Mouse (Mus musculus): Measurements from ENCODE around the gene Slit3. TPM values are rescaled to one million over a fixed set of nuclear protein-coding genes. Genes with fewer than 3 reads are reported as not detected.

Slit3 gene
- total and polyA plus RNA-seq, 3 experiments = not detected

GRCm38 (mm10) chr11:35288761-35289278 lies 167.8 kb downstream of the Slit3 start:
- H3K9me3 ChIP-seq (replicated peaks; ENCODE audit: insufficient read depth, low read length) = no peaks in the 10 kb centered on the region
- no peak overlapping the region for H3K27ac ChIP-seq (ENCODE audit: control insufficient read depth, low read depth, low read length)
- no peak overlapping the region for H3K4me3 ChIP-seq (ENCODE audit: control insufficient read depth in 1 of 2, insufficient read depth in 1 of 2, low read depth in 2 of 2, low read length in 2 of 2)
- no peaks in the 10 kb centered on the region for H3K27me3 ChIP-seq (ENCODE audit: control insufficient read depth in 1 of 2, insufficient read depth in 2 of 2, low read length in 2 of 2)
- H3K4me1 ChIP-seq (ENCODE audit: control insufficient read depth in 1 of 2, insufficient read depth in 2 of 2, low read length in 2 of 2) = no peaks in the 10 kb centered on the region
- no peak overlapping the region for H3K9ac ChIP-seq (ENCODE audit: control insufficient read depth, low read depth, low read length, poor library complexity, severe bottlenecking)
- H3K79me2 ChIP-seq (ENCODE audit: control insufficient read depth, insufficient read depth, low read length, poor library complexity) = no peaks in the 10 kb centered on the region
- DNase-seq (ENCODE audit: low read depth, low spot score) = no peak
- no peaks in the 10 kb centered on the region for H3K36me3 ChIP-seq (ENCODE audit: control insufficient read depth in 1 of 2, insufficient read depth in 2 of 2, low read length in 2 of 2)
- TF ChIP-seq ELF1 (IDR thresholded peaks at IDR 0.05; ENCODE audit: low read depth, low read length) (no peak), E2F4 (IDR thresholded peaks at IDR 0.05; ENCODE audit: borderline replicate concordance, low read depth, low read length) (no peak), TBP (IDR thresholded peaks at IDR 0.05; ENCODE audit: low read depth, low read length) (no peak), ZMIZ1 (IDR thresholded peaks at IDR 0.05; ENCODE audit: low read depth, low read length) (no peak), CHD1 (IDR thresholded peaks at IDR 0.05; ENCODE audit: low read depth, low read length) (no peak), CHD2 (IDR thresholded peaks at IDR 0.05; ENCODE audit: low read length) (no peak), NELFE (IDR thresholded peaks at IDR 0.05; ENCODE audit: low read depth, low read length) (no peak), MEF2A (IDR thresholded peaks at IDR 0.05; ENCODE audit: extremely low read depth, insufficient replicate concordance, low read depth, low read length, poor library complexity, severe bottlenecking) (no peak), NRF1 (IDR thresholded peaks at IDR 0.05; ENCODE audit: insufficient read depth, low read depth, low read length, poor library complexity, severe bottlenecking) (no peak), MAFK (IDR thresholded peaks at IDR 0.05; ENCODE audit: borderline replicate concordance, low read depth, low read length) (no peak), SMC3 (IDR thresholded peaks at IDR 0.05; ENCODE audit: low read depth, low read length) (no peak), EP300 (IDR thresholded peaks at IDR 0.05; ENCODE audit: low read depth in 1 of 2, low read length in 2 of 2) (no peak), ETS1 (IDR thresholded peaks at IDR 0.05; ENCODE audit: low read depth, low read length) (no peak), MXI1 (IDR thresholded peaks at IDR 0.05; ENCODE audit: low read depth, low read length) (no peak)

- Histone ChIP-seq H3K9me3 (replicated peaks; ENCODE audit: insufficient read depth, low read length) (no peaks in the 10 kb centered on the region), H3K4me1 (ENCODE audit: control insufficient read depth in 1 of 2, insufficient read depth in 2 of 2, low read length in 2 of 2) (no peaks in the 10 kb centered on the region), H3K4me3 (ENCODE audit: control insufficient read depth in 1 of 2, insufficient read depth in 1 of 2, low read depth in 2 of 2, low read length in 2 of 2) (no peak overlapping the region), H3K27me3 (ENCODE audit: control insufficient read depth in 1 of 2, insufficient read depth in 2 of 2, low read length in 2 of 2) (no peaks in the 10 kb centered on the region), H3K79me2 (ENCODE audit: control insufficient read depth, insufficient read depth, low read length, poor library complexity) (no peaks in the 10 kb centered on the region), H3K27ac (ENCODE audit: control insufficient read depth, low read depth, low read length) (no peak overlapping the region), H3K9ac (ENCODE audit: control insufficient read depth, low read depth, low read length, poor library complexity, severe bottlenecking) (no peak overlapping the region), H3K36me3 (ENCODE audit: control insufficient read depth in 1 of 2, insufficient read depth in 2 of 2, low read length in 2 of 2) (no peaks in the 10 kb centered on the region)
- DNase-seq (ENCODE audit: low read depth, low spot score) = no peak
- TF ChIP-seq HCFC1 (IDR thresholded peaks at IDR 0.05; ENCODE audit: low read depth, low read length) = no peak
- TF ChIP-seq USF1 (IDR thresholded peaks at IDR 0.05; ENCODE audit: low read depth, low read length) = no peak
- no peak for TF ChIP-seq SIN3A (IDR thresholded peaks at IDR 0.05; ENCODE audit: low read length)
- no peak for TF ChIP-seq NRF1 (IDR thresholded peaks at IDR 0.05; ENCODE audit: insufficient read depth, low read depth, low read length, poor library complexity, severe bottlenecking)
- TF ChIP-seq GABPA (IDR thresholded peaks at IDR 0.05; ENCODE audit: low read depth, low read length) = no peak
- TF ChIP-seq ELF1 (IDR thresholded peaks at IDR 0.05; ENCODE audit: low read depth, low read length) = no peak
- TF ChIP-seq ETS1 (IDR thresholded peaks at IDR 0.05; ENCODE audit: low read depth, low read length) = no peak
- TF ChIP-seq POLR2AphosphoS5 (IDR thresholded peaks at IDR 0.05; ENCODE audit: borderline replicate concordance, low read depth, low read length) = no peak
- TF ChIP-seq ZC3H11A (IDR thresholded peaks at IDR 0.05; ENCODE audit: low read depth, low read length) = no peak
- no peak for TF ChIP-seq KAT2A (conservative IDR thresholded peaks at IDR 0.05; ENCODE audit: low read depth, low read length)
- TF ChIP-seq MAFK (IDR thresholded peaks at IDR 0.05; ENCODE audit: borderline replicate concordance, low read depth, low read length) = no peak
- TF ChIP-seq ZNF384 (IDR thresholded peaks at IDR 0.05; ENCODE audit: low read depth, low read length) = no peak
Observed at GRCm38 (mm10) chr11:35292228-35292747, 171.3 kb downstream of the Slit3 start.

All from MEL (cell line).